Mouse (Mus musculus): Measurements from ENCODE around the gene Kti12.

GRCm38 (mm10) chr4:108878963-108879822 lies 31.6 kb downstream of the Kti12 start, which contains the start of gene Rab3b:
- TF ChIP-seq POLR2A (IDR thresholded peaks at IDR 0.05; ENCODE audit: extremely low read depth, insufficient read depth, low read length): peak; percentile 54; the same call in 1 of the 2 replicates
- no peak for TF ChIP-seq CTCF (IDR thresholded peaks at IDR 0.05; ENCODE audit: extremely low read depth, insufficient read depth, low read length)
